Comparison of ENCODE assay signal across 17 mouse cellular contexts in the genomic region with DNA sequence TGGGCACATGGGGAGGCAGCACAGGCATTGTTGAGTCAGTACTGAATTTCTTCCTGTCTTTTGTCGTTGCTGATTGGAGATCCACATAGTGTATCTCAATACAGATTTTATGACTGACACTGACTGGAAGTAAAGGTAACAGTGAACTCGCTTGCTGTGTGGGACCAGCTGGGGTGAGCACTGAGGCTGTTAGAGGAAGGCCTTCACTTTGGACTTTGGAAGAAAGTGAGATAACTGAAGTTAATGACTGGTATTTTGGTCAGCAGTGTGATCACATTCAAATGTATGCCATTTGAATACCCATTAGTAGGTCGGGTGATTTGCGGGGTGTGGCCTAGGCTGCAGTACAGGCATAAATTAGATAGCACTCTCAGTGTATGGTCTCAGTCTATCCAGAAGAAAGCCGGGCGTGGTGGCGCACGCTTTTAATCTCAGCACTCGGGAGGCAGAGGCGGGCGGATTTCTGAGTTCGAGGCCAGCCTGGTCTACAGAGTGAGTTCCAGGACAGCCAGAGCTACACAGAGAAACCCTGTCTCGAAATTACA.
"Had no signal": no experiment of that assay in that cellular context is flagged by ENCODE, and none has a peak within 500 bp of the region (broad histone marks: within the 10 kb centered on the region; RNA-seq: fewer than 3 reads in every experiment).

No protein-coding gene starts in this region.

- H3K4me2 ChIP-seq: limb, embryonic 15.5 days; liver, embryonic 15.5 days; lung, embryonic 14.5 days; neural tube, embryonic 15.5 days had no signal

- H3K4me3 ChIP-seq: layer of hippocampus, adult 2 months; left cerebral cortex, adult 2 months; limb, embryonic 15.5 days; liver, embryonic 15.5 days; megakaryocyte, embryonic 14.5 days; myocyte; neural tube, embryonic 15.5 days had no signal

- H3K27me3 ChIP-seq: limb, embryonic 15.5 days; liver, embryonic 15.5 days; megakaryocyte, embryonic 14.5 days; neural tube, embryonic 15.5 days had no signal

- DNase-seq: kidney, adult 18-20 months; kidney, postnatal 10 days; kidney, postnatal 4 days; lung, embryonic 14.5 days; lung, postnatal 10 days; lung, postnatal 4 days; midbrain, embryonic 14.5 days; right cerebral cortex, adult 18-20 months; spleen, adult 18-20 months; thymus, postnatal 36 days had no signal

- H3K36me3 ChIP-seq: limb, embryonic 15.5 days; liver, embryonic 15.5 days; neural tube, embryonic 15.5 days had no signal

- H3K9me3 ChIP-seq: limb, embryonic 15.5 days; liver, embryonic 15.5 days; megakaryocyte, embryonic 14.5 days; neural tube, embryonic 15.5 days had no signal

- H3K27ac ChIP-seq: layer of hippocampus, adult 2 months; left cerebral cortex, adult 2 months; limb, embryonic 15.5 days; liver, embryonic 15.5 days; neural tube, embryonic 15.5 days had no signal

- H3K9ac ChIP-seq: limb, embryonic 15.5 days; liver, embryonic 15.5 days; lung, embryonic 14.5 days; neural tube, embryonic 15.5 days had no signal
